Mouse (Mus musculus): ENCODE data around the gene AY358078. TPM values are rescaled to one million over a fixed set of nuclear protein-coding genes. Genes with fewer than 3 reads are reported as not detected.
"Not testable (repeated sequence)": the region's sequence is repeated elsewhere in the genome, so short reads cannot be mapped to it uniquely, and the experiment has no call there.

Gene AY358078
- total RNA-seq (2021): not detected
- long read RNA-seq: 0 reads

GRCm38 (mm10) chr14:51799746-51800145 lies at the start of gene AY358078:
Gene AY358078 (plus strand): TSS chr14:51800046.
- DNase-seq (ENCODE audit: low spot score in 2 of 2): no peak

GRCm38 (mm10) chr14:51755944-51756343 lies 43.9 kb upstream of the AY358078 start:
- no peak for DNase-seq (ENCODE audit: low spot score in 2 of 2)

GRCm38 (mm10) chr14:51771378-51771777 lies 28.5 kb upstream of the AY358078 start:
- peak in 1 of 2 experiments; percentile 23 for DNase-seq (ENCODE audit: low spot score in 2 of 2)

- no peak for DNase-seq (ENCODE audit: low spot score in 2 of 2)
Measured at GRCm38 (mm10) chr14:51773490-51773889, 26.4 kb upstream of the AY358078 start, which contains the start of gene Ang4. Gene Ang4 (minus strand): TSS chr14:51773590.

GRCm38 (mm10) chr14:51777791-51778190 lies 22.1 kb upstream of the AY358078 start:
- no peak for DNase-seq (ENCODE audit: low spot score in 2 of 2)

GRCm38 (mm10) chr14:51778865-51779481 lies 20.9 kb upstream of the AY358078 start:
- DNase-seq (ENCODE audit: low spot score in 2 of 2): no peak

GRCm38 (mm10) chr14:51786335-51786734 lies 13.5 kb upstream of the AY358078 start:
- no peak for DNase-seq (ENCODE audit: low spot score in 2 of 2)

GRCm38 (mm10) chr14:51787061-51787460 lies 12.8 kb upstream of the AY358078 start:
- DNase-seq (ENCODE audit: low spot score in 2 of 2): peak in 1 of 2 experiments; percentile 1

GRCm38 (mm10) chr14:51789196-51789595 lies 10.7 kb upstream of the AY358078 start:
- no peak for DNase-seq (ENCODE audit: low spot score in 2 of 2)

GRCm38 (mm10) chr14:51794106-51794505 lies 5.7 kb upstream of the AY358078 start:
- no peak for DNase-seq (ENCODE audit: low spot score in 2 of 2)

GRCm38 (mm10) chr14:51826625-51827024 lies 26.8 kb downstream of the AY358078 start:
- no peak for DNase-seq (ENCODE audit: low spot score in 2 of 2)

GRCm38 (mm10) chr14:51827842-51828241 lies 28.0 kb downstream of the AY358078 start:
- DNase-seq (ENCODE audit: low spot score in 2 of 2): peak in 1 of 2 experiments; percentile 18

GRCm38 (mm10) chr14:51829188-51829587 lies 29.3 kb downstream of the AY358078 start:
- DNase-seq (ENCODE audit: low spot score in 2 of 2): no peak

- not testable (repeated sequence) for DNase-seq (ENCODE audit: low spot score in 2 of 2)
Measured at GRCm38 (mm10) chr14:51838480-51838879, 38.6 kb downstream of the AY358078 start.

- DNase-seq (ENCODE audit: low spot score in 2 of 2): no peak
Measured at GRCm38 (mm10) chr14:51842250-51842649, 42.4 kb downstream of the AY358078 start.

- DNase-seq (ENCODE audit: low spot score in 2 of 2): no peak
Measured at GRCm38 (mm10) chr14:51842781-51843180, 42.9 kb downstream of the AY358078 start.

- no peak for DNase-seq (ENCODE audit: low spot score in 2 of 2)
Measured at GRCm38 (mm10) chr14:51843882-51844281, 44.0 kb downstream of the AY358078 start.

- DNase-seq (ENCODE audit: low spot score in 2 of 2): no peak
Measured at GRCm38 (mm10) chr14:51846566-51846965, 46.7 kb downstream of the AY358078 start.

- not testable (repeated sequence) for DNase-seq (ENCODE audit: low spot score in 2 of 2)
Measured at GRCm38 (mm10) chr14:51851006-51851405, 51.2 kb downstream of the AY358078 start.

GRCm38 (mm10) chr14:51853399-51853798 lies 53.6 kb downstream of the AY358078 start, which contains the start of gene Ear6:
Gene Ear6 (plus strand): TSS chr14:51853699.
- DNase-seq (ENCODE audit: low spot score in 2 of 2): peak in 1 of 2 experiments; percentile 9

- DNase-seq (ENCODE audit: low spot score in 2 of 2): not testable (repeated sequence)
Measured at GRCm38 (mm10) chr14:51855280-51855679, 55.4 kb downstream of the AY358078 start.

- DNase-seq (ENCODE audit: low spot score in 2 of 2): not testable (repeated sequence)
Measured at GRCm38 (mm10) chr14:51863603-51864002, 63.8 kb downstream of the AY358078 start.

GRCm38 (mm10) chr14:51870756-51871155 lies 70.9 kb downstream of the AY358078 start:
- DNase-seq (ENCODE audit: low spot score in 2 of 2): no peak
